8 mouse cellular contexts compared by ENCODE assay signal in genomic region chr6:86669240-86669727, GRCm38 (mm10). TPM values are rescaled to one million over a fixed set of nuclear protein-coding genes. Genes with fewer than 3 reads are reported as not detected.
DNase-seq lines count a peak whose midpoint lies in the region; ATAC-seq and TF ChIP-seq lines count a peak whose summit lies in the region.

No protein-coding gene starts in this region.

- TF ChIP-seq POLR2A in bone marrow macrophage, adult 2 months (IDR thresholded peaks at IDR 0.05; ENCODE audit: borderline replicate concordance, low read depth, low read length) = 0 out of 2 replicates have a peak, but pooled peaks have one; percentile 36
- peak; percentile 66 for TF ChIP-seq POLR2A in embryonic fibroblast, embryonic 13.5 days (IDR thresholded peaks at IDR 0.05; ENCODE audit: low read depth, low read length)

- TF ChIP-seq CTCF in bone marrow macrophage, adult 2 months (IDR thresholded peaks at IDR 0.05; ENCODE audit: low read depth, low read length) = no peak
- no peak for TF ChIP-seq CTCF in embryonic fibroblast, embryonic 13.5 days (IDR thresholded peaks at IDR 0.05; ENCODE audit: borderline replicate concordance, insufficient read depth, low read length)

- H3K4me3 ChIP-seq in bone marrow macrophage, adult 2 months (ENCODE audit: insufficient read depth, low read length) = peak overlapping the region; percentile 64
- peak overlapping the region; percentile 54 for H3K4me3 ChIP-seq in embryonic fibroblast, embryonic 13.5 days (ENCODE audit: insufficient read depth, low read length)
- H3K4me3 ChIP-seq in kidney, embryonic 14.5 days (ENCODE audit: low read length) = peak overlapping the region; percentile 88
- peak overlapping the region; percentile 83 for H3K4me3 ChIP-seq in limb, embryonic 15.5 days

- peaks cover 30% of the 10 kb centered on the region for H3K36me3 ChIP-seq in kidney, embryonic 14.5 days (ENCODE audit: control insufficient read depth, insufficient read depth, low read length)
- H3K36me3 ChIP-seq in limb, embryonic 15.5 days = peaks cover 34% of the 10 kb centered on the region

- no peaks in the 10 kb centered on the region for H3K27me3 ChIP-seq in kidney, embryonic 14.5 days (ENCODE audit: control insufficient read depth, insufficient read depth, low read length)
- H3K27me3 ChIP-seq in limb, embryonic 15.5 days = no peaks in the 10 kb centered on the region

- peak overlapping the region; percentile 49; the same call in 1 of the 2 replicates for H3K27ac ChIP-seq in bone marrow macrophage, adult 2 months (ENCODE audit: insufficient read depth, low read depth, low read length)
- no peak overlapping the region for H3K27ac ChIP-seq in embryonic fibroblast, embryonic 13.5 days (ENCODE audit: insufficient read depth, low read length)
- H3K27ac ChIP-seq in kidney, embryonic 14.5 days (ENCODE audit: low read depth, low read length) = peak overlapping the region; percentile 63
- peak overlapping the region; percentile 76 for H3K27ac ChIP-seq in limb, embryonic 15.5 days

- H3K9me3 ChIP-seq in kidney, embryonic 14.5 days (ENCODE audit: control insufficient read depth, low read length) = no peaks in the 10 kb centered on the region
- H3K9me3 ChIP-seq in limb, embryonic 15.5 days = no peaks in the 10 kb centered on the region

- peak overlapping the region; percentile 93 for H3K4me2 ChIP-seq in kidney, embryonic 14.5 days (replicated peaks; ENCODE audit: low read depth, low read length)
- H3K4me2 ChIP-seq in limb, embryonic 15.5 days = peak overlapping the region; percentile 90

- ATAC-seq in kidney, embryonic 14.5 days (ENCODE audit: low FRiP score, low TSS enrichment) = peak; percentile 100
- ATAC-seq in limb, embryonic 15.5 days (ENCODE audit: insufficient number of reproducible peaks, low FRiP score, low TSS enrichment, low read depth) = peak; percentile 100

- peaks cover 29% of the 10 kb centered on the region for H3K4me1 ChIP-seq in bone marrow macrophage, adult 2 months (ENCODE audit: control insufficient read depth, insufficient read depth, low read length)
- no peaks in the 10 kb centered on the region for H3K4me1 ChIP-seq in embryonic fibroblast, embryonic 13.5 days (ENCODE audit: control insufficient read depth, insufficient read depth, low read length)
- peaks cover 6% of the 10 kb centered on the region; the same call in 1 of the 2 replicates for H3K4me1 ChIP-seq in kidney, embryonic 14.5 days (ENCODE audit: control insufficient read depth, insufficient read depth, low read length)
- H3K4me1 ChIP-seq in limb, embryonic 15.5 days = peaks cover 25% of the 10 kb centered on the region

- under 1% methylated on average over 36 of the region's 37 CpGs for WGBS in kidney, embryonic 14.5 days
- WGBS in limb, embryonic 15.5 days = 2% methylated on average over 35 of the region's 37 CpGs

- H3K9ac ChIP-seq in kidney, embryonic 14.5 days (ENCODE audit: low read depth, low read length) = peak overlapping the region; percentile 74
- H3K9ac ChIP-seq in limb, embryonic 15.5 days = peak overlapping the region; percentile 47

- peak; percentile 100 for DNase-seq in A20 (ENCODE audit: low read depth, low spot score)
- peak; percentile 100 for DNase-seq in heart, adult 9 months (ENCODE audit: low spot score in 2 of 2)
- peak; percentile 99 to 100 for DNase-seq in monocyte, adult 2 months (ENCODE audit: low read depth in 1 of 2, low spot score in 2 of 2)
- DNase-seq in spleen, postnatal 36 days (ENCODE audit: low spot score in 2 of 2) = peak; percentile 100

RNA-seq across cellular contexts. Expression of gene Mxd1, which starts 0.3 kb away (rescaled TPM):
- 19.1 and 25.3 TPM in 2 replicates for polyA plus RNA-seq in bone marrow macrophage, adult 2 months (2012; ENCODE audit: insufficient read depth, insufficient read length, missing spikeins)
- 5.4 and 5.8 TPM in 2 replicates for polyA plus RNA-seq in embryonic fibroblast, embryonic 13.5 days (2011; ENCODE audit: insufficient read length, low read depth, missing spikeins)
- polyA plus RNA-seq in kidney, embryonic 14.5 days (2014; fragmentation: Nextera tagmentation; extraction: Ambion mirVana) = 5.4 and 8.8 TPM in 2 replicates
- 14.2 and 15.2 TPM in 2 replicates for polyA plus RNA-seq in limb, embryonic 15.5 days (2015; fragmentation: Nextera tagmentation; extraction: Ambion mirVana)

RNA-seq across cellular contexts. Expression of gene Snrnp27, which starts 15.0 kb away (rescaled TPM):
- polyA plus RNA-seq in bone marrow macrophage, adult 2 months (2012; ENCODE audit: insufficient read depth, insufficient read length, missing spikeins) = 63.4 and 72.7 TPM in 2 replicates
- polyA plus RNA-seq in embryonic fibroblast, embryonic 13.5 days (2011; ENCODE audit: insufficient read length, low read depth, missing spikeins) = 64.1 and 65.6 TPM in 2 replicates
- 125 and 142 TPM in 2 replicates for polyA plus RNA-seq in kidney, embryonic 14.5 days (2014; fragmentation: Nextera tagmentation; extraction: Ambion mirVana)
- polyA plus RNA-seq in limb, embryonic 15.5 days (2015; fragmentation: Nextera tagmentation; extraction: Ambion mirVana) = 103 and 108 TPM in 2 replicates

RNA-seq across cellular contexts. Expression of gene Asprv1, which starts 41.3 kb away (rescaled TPM):
- not detected in 2 replicates for polyA plus RNA-seq in bone marrow macrophage, adult 2 months (2012; ENCODE audit: insufficient read depth, insufficient read length, missing spikeins)
- not detected in 2 replicates for polyA plus RNA-seq in embryonic fibroblast, embryonic 13.5 days (2011; ENCODE audit: insufficient read length, low read depth, missing spikeins)
- polyA plus RNA-seq in kidney, embryonic 14.5 days (2014; fragmentation: Nextera tagmentation; extraction: Ambion mirVana) = 0.50 and 0.61 TPM in 2 replicates
- polyA plus RNA-seq in limb, embryonic 15.5 days (2015; fragmentation: Nextera tagmentation; extraction: Ambion mirVana) = 610 and 666 TPM in 2 replicates

Comparison
In these comparisons a context has a peak if more than half of its experiments do, and no peak if none do; other contexts are left out.
1. RNA of gene Asprv1, which starts 41.3 kb away (polyA plus RNA-seq): 610 to 666 TPM in limb, embryonic 15.5 days; 0.50 to 0.61 TPM in kidney, embryonic 14.5 days, not detected in bone marrow macrophage, adult 2 months and not detected in embryonic fibroblast, embryonic 13.5 days; every median in the first group is over 100 times any median in the second.
2. Peak in every context shown above with its lines, with median percentiles within 50 percentile points of each other: DNase-seq and H3K4me3 ChIP-seq.